Mouse (Mus musculus) central nervous system, embryonic 14 days (tissue): ENCODE measurements around the gene A430033K04Rik. TPM values are rescaled to one million over a fixed set of nuclear protein-coding genes. Genes with fewer than 3 reads are reported as not detected.

Experiments
- polyA plus RNA-seq: library from polyadenylated mRNA; depleted of rRNA; stranded (reverse); fragments of >200 nt; gene quantifications from 2 replicates; pipeline ENCODE4 v1.2.3, GENCODE M21; 2012; rRNA removed

A430033K04Rik gene
- polyA plus RNA-seq = 16.7 and 16.8 TPM in 2 replicates

GRCm38 (mm10) chr5:138622645-138623477, at the start of gene A430033K04Rik:
TSS of gene A430033K04Rik (plus strand) at chr5:138622859.

GRCm38 (mm10) chr5:138619211-138620128, 3.2 kb upstream of the A430033K04Rik start, which contains the start of gene Zfp68:
TSS of gene Zfp68 (minus strand) at chr5:138619761.

Other genes starting within 250 kb of the A430033K04Rik start
- gene Zfp157, start 181.4 kb upstream of the A430033K04Rik start, polyA plus RNA-seq = 34.0 and 36.8 TPM in 2 replicates
- not detected in 2 replicates for gene 1700123K08Rik, start 58.1 kb upstream of the A430033K04Rik start, polyA plus RNA-seq
- 43.0 and 49.1 TPM in 2 replicates for gene Zfp68, start 3.1 kb upstream of the A430033K04Rik start, polyA plus RNA-seq
- gene Fam20c, start 131.7 kb downstream of the A430033K04Rik start, polyA plus RNA-seq = 51.2 and 55.3 TPM in 2 replicates
- 0.09 and 0.21 TPM in 2 replicates for gene Gm5294, start 197.2 kb downstream of the A430033K04Rik start, polyA plus RNA-seq